Mouse (Mus musculus) kidney, embryonic 14.5 days (tissue): ENCODE results near the gene Gm49380. TPM values are rescaled to one million over a fixed set of nuclear protein-coding genes. Genes with fewer than 3 reads are reported as not detected.

Source experiments
- ATAC-seq: fragments of 200-750 bp; cut with Nextera tagmentation; 2 replicates; pipeline ENCODE4 v1.8.0; 2017; ENCODE audit warnings: moderate number of reproducible peaks, mild to moderate bottlenecking, moderate TSS enrichment, moderate library complexity; ENCODE audit not compliant: low FRiP score, low TSS enrichment
- H3K27ac ChIP-seq: fragments of 300-500 bp; sonication (generic); 2 replicates; pipeline ENCODE4 v1.5.1; 2014; ENCODE audit warnings: low read depth, mild to moderate bottlenecking, low read length, moderate library complexity, mixed read lengths
- H3K27me3 ChIP-seq: fragments of 300-500 bp; sonication (generic); 2 replicates; pipeline ENCODE4 v1.6.1; 2014; ENCODE audit warnings: mild to moderate bottlenecking, low read length; ENCODE audit not compliant: control insufficient read depth, insufficient read depth
- H3K36me3 ChIP-seq: fragments of 300-500 bp; sonication (generic); 2 replicates; pipeline ENCODE4 v1.6.1; 2014; ENCODE audit warnings: low read length, mixed read lengths; ENCODE audit not compliant: control insufficient read depth, insufficient read depth
- H3K4me1 ChIP-seq: fragments of 300-500 bp; sonication (generic); 2 replicates; pipeline ENCODE4 v1.6.1; 2014; ENCODE audit warnings: low read length, mixed read lengths; ENCODE audit not compliant: control insufficient read depth, insufficient read depth
- H3K4me2 ChIP-seq: fragments of 300-500 bp; sonication (generic); replicated peaks from 2 replicates; pipeline ENCODE4 v1.6.1; 2014; ENCODE audit warnings: low read depth, mild to moderate bottlenecking, low read length
- H3K4me3 ChIP-seq: fragments of 300-500 bp; sonication (generic); 2 replicates; pipeline ENCODE4 v1.5.1; 2014; ENCODE audit warnings: mild to moderate bottlenecking, low read length
- H3K9ac ChIP-seq: fragments of 300-500 bp; sonication (generic); 2 replicates; pipeline ENCODE4 v1.6.1; 2014; ENCODE audit warnings: low read depth, mild to moderate bottlenecking, low read length, moderate library complexity
- H3K9me3 ChIP-seq: fragments of 300-500 bp; sonication (generic); 2 replicates; pipeline ENCODE4 v1.6.1; 2016; ENCODE audit warnings: low read length; ENCODE audit not compliant: control insufficient read depth
- WGBS: fragments of 180-500 bp; shearing (Covaris S2); extraction: QIAGEN DNeasy Blood & Tissue Kit; methylation state at CpG from one replicate; pipeline ENCODE4 v1.1.7; 2014; 5-methylcytosine and 5-hydroxymethylcytosine counted together
- polyA plus RNA-seq: library from polyadenylated mRNA; unstranded; fragments of >200 nt; fragmentation: Nextera tagmentation; extraction: Ambion mirVana; gene quantifications from 2 replicates; pipeline ENCODE4 v1.2.1, GENCODE M21; 2014

The Gm49380 gene
- polyA plus RNA-seq, 1 experiment from 2014 or later, result 0.14 TPM

DNA sequence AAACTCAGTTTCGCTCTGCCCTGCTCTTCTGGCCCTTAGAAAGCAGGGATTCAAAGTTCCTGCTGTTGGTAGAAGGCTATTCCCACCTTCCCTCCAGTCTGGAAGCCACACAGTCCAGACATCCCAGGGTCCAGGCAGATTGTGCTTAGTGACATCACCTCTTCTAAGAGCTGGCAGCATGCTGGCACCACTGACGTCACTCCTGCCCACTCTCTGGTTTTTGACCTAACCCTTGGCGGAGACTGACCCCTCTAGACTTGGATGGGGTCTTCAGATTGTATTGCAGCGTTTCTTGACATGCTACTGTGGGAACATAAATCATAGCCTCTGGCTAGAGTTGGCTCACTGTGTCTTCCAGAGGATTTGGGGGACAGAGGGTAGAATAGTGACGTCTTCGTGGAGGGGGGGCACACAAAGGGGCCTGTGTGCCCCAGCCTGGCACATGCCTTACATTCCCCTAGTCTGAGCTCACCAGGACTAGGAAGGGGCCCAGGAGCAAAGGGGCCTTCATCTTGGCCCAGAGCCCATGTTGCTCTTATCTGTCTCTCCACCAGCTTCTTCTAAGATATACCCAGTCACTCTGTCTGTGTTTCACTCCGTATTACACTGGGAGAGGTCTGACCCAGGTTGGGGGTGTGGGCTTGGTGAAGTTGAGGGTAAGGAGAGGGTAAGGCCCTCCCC, 22.6 kb upstream of the Gm49380 start:
- no peaks in the 10 kb centered on the region for H3K27me3 ChIP-seq
- ATAC-seq, result no peak
- 39% methylated on average over 7 of the region's 7 CpGs for WGBS
- no peak overlapping the region for H3K27ac ChIP-seq
- H3K36me3 ChIP-seq, result peaks cover 18% of the 10 kb centered on the region
- peak overlapping the region; percentile 62 for H3K9ac ChIP-seq
- H3K4me2 ChIP-seq, result peak overlapping the region; percentile 80
- H3K9me3 ChIP-seq, result no peaks in the 10 kb centered on the region
- peak overlapping the region; percentile 61 for H3K4me3 ChIP-seq
- H3K4me1 ChIP-seq, result peaks cover 25% of the 10 kb centered on the region

- Histone ChIP-seq H3K36me3 (peaks cover 10% of the 10 kb centered on the region), H3K27me3 (no peaks in the 10 kb centered on the region), H3K9me3 (no peaks in the 10 kb centered on the region), H3K27ac (no peak overlapping the region; the same call in 1 of the 2 replicates), H3K4me3 (peak overlapping the region; percentile 61), H3K9ac (peak overlapping the region; percentile 62), H3K4me2 (peak overlapping the region; percentile 80), H3K4me1 (peaks cover 33% of the 10 kb centered on the region)
- ATAC-seq, result no peak
- 1% methylated on average over 48 of the region's 49 CpGs for WGBS
These were observed 21.8 kb upstream of the Gm49380 start for GRCm38 (mm10) chr9:44134851-44135730.

- under 1% methylated on average over 39 of the region's 55 CpGs for WGBS
- H3K9ac ChIP-seq, result peak within 1 kb of the TSS; percentile 62
- H3K4me3 ChIP-seq, result peak within 1 kb of the TSS; percentile 61
- H3K36me3 ChIP-seq, result peaks cover 5% of the 10 kb centered on the region
- peak within 1 kb of the TSS; percentile 80 for H3K4me2 ChIP-seq
- H3K27ac ChIP-seq, result peak within 1 kb of the TSS; percentile 78
- H3K9me3 ChIP-seq, result no peaks in the 10 kb centered on the region
- no peaks in the 10 kb centered on the region for H3K27me3 ChIP-seq
- peak; percentile 21 for ATAC-seq
- peaks cover 39% of the 10 kb centered on the region for H3K4me1 ChIP-seq
These were observed 21.0 kb upstream of the Gm49380 start, which contains the start of gene Mcam for GRCm38 (mm10) chr9:44134101-44134850. TSS of gene Mcam (plus strand) at chr9:44134469.

GRCm38 (mm10) chr9:44133287-44133686, 20.0 kb upstream of the Gm49380 start:
- Histone ChIP-seq H3K27ac (peak overlapping the region; percentile 78), H3K4me3 (peak overlapping the region; percentile 61; the same call in 1 of the 2 replicates), H3K9ac (no peak overlapping the region; the same call in 1 of the 2 replicates), H3K9me3 (no peaks in the 10 kb centered on the region), H3K4me2 (peak overlapping the region; percentile 80), H3K27me3 (no peaks in the 10 kb centered on the region), H3K36me3 (no peaks in the 10 kb centered on the region), H3K4me1 (peaks cover 46% of the 10 kb centered on the region)
- 10% methylated on average over 2 of the region's 2 CpGs for WGBS
- no peak for ATAC-seq

DNA sequence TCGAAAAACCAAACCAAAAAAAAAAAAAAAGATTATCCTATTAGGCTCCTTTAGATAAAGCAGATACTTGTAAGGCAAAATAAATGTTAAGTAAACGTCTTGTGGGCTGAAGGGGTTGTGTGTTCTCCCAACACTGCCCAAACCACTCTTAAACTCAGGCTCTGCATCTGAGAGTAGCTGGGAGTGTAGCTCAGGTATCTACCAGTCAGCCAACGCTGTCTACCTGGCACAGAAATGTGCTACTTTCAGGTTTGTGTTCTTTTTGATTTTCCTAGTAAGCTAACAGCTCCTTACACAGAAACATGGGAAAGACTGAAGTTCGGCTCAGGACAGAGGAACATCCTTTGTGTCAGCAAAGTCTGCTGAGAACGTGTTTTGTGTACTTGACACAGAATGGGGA, 18.9 kb upstream of the Gm49380 start:
- no peaks in the 10 kb centered on the region for H3K27me3 ChIP-seq
- H3K36me3 ChIP-seq, result no peaks in the 10 kb centered on the region
- H3K4me3 ChIP-seq, result no peak overlapping the region
- H3K9ac ChIP-seq, result no peak overlapping the region
- H3K27ac ChIP-seq, result peak overlapping the region; percentile 88; the same call in 1 of the 2 replicates
- WGBS, result 71% methylated on average over 5 of the region's 5 CpGs
- peaks cover 46% of the 10 kb centered on the region for H3K4me1 ChIP-seq
- H3K9me3 ChIP-seq, result no peaks in the 10 kb centered on the region
- no peak for ATAC-seq
- H3K4me2 ChIP-seq, result no peak overlapping the region

DNA sequence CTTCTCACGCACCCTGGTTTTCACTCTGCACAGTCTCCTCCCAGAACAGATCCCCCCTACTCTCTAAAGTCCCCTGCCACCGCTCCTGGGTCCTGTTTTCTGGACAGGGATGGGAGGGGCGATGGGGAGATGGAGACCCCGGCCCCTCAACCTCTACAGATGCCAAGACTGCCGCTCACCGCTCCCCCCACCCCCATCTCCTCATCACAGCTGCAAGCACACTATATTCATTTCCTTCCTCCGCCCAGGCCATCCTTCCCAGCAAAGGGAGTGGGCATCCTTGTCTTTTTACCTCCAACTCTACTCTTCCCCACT, 17.9 kb upstream of the Gm49380 start:
- peak overlapping the region; percentile 88; the same call in 1 of the 2 replicates for H3K27ac ChIP-seq
- H3K4me2 ChIP-seq, result no peak overlapping the region
- ATAC-seq, result 0 out of 2 replicates have a peak, but pooled peaks have one; percentile 1
- no peak overlapping the region for H3K9ac ChIP-seq
- H3K27me3 ChIP-seq, result no peaks in the 10 kb centered on the region
- H3K36me3 ChIP-seq, result no peaks in the 10 kb centered on the region
- H3K4me1 ChIP-seq, result peaks cover 48% of the 10 kb centered on the region
- H3K9me3 ChIP-seq, result no peaks in the 10 kb centered on the region
- 39% methylated on average over 7 of the region's 7 CpGs for WGBS
- H3K4me3 ChIP-seq, result no peak overlapping the region

DNA sequence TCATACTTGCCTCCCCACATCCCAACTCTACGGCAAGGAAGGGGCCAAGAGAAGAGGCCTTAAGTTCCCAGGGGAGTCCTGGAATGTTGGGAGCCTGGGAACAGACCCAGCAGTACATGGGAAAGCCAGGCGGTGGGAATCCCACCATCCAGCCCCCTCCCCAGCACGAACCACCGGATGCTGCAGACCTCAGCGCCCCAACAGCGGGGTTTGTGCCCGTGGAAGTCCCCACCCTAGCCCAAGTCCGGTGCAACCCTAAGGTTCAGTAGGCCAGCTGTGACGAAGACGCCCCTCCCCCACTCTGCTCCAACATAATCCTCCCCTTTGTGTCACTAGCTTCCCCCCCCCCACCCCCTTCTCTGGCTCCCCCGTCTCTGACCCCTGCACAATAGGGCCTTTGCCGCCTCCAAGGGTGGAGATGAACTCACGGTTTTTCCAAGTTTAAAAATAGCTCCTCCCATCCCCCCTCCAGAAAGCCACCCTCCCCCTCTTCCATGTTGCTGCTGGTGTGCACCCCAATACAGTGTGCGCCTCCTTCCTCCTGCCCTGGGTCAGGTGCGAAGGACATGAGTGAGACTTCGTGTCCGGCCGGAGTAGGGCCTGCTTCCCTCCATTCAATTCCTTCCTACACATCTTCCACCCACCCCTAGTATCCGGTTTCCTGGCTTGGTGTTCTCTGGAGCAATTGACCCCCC, 17.4 kb upstream of the Gm49380 start:
- peak overlapping the region; percentile 36; the same call in 1 of the 2 replicates for H3K4me3 ChIP-seq
- no peaks in the 10 kb centered on the region for H3K36me3 ChIP-seq
- H3K27ac ChIP-seq, result peak overlapping the region; percentile 88
- WGBS, result 13% methylated on average over 17 of the region's 19 CpGs
- no peaks in the 10 kb centered on the region for H3K27me3 ChIP-seq
- peak; percentile 36 for ATAC-seq
- H3K4me2 ChIP-seq, result peak overlapping the region; percentile 64
- no peaks in the 10 kb centered on the region for H3K9me3 ChIP-seq
- H3K4me1 ChIP-seq, result peaks cover 51% of the 10 kb centered on the region
- H3K9ac ChIP-seq, result 0 out of 2 replicates have a peak overlapping the region, but pooled peaks have one; percentile 31

DNA sequence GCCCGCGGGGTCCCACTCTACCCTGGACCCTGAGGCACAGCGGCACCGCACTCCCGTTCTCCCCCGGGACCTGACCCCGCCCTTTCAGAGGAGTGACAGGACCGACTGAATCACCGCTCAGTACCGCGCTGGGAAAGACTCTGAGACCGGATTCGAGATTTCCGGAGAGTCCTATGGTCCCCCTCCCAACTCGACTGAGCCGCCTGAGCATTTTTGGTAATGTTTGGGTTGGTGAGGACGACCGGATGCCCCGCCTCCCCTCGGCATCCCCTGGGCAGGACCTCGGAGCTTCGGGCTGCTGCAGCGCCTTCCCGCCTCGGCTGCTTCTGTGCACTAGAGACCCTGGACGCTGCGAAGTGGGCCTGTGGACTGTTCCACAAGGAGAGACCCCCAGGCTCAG, 16.7 kb upstream of the Gm49380 start:
- H3K27ac ChIP-seq, result peak overlapping the region; percentile 88
- H3K4me3 ChIP-seq, result peak overlapping the region; percentile 36
- H3K27me3 ChIP-seq, result no peaks in the 10 kb centered on the region
- no peaks in the 10 kb centered on the region for H3K36me3 ChIP-seq
- H3K4me1 ChIP-seq, result peaks cover 52% of the 10 kb centered on the region
- ATAC-seq, result peak; percentile 44
- under 1% methylated on average over 27 of the region's 27 CpGs for WGBS
- peak overlapping the region; percentile 64 for H3K4me2 ChIP-seq
- no peaks in the 10 kb centered on the region for H3K9me3 ChIP-seq
- H3K9ac ChIP-seq, result peak overlapping the region; percentile 52
